Mouse (Mus musculus) myocyte (in vitro differentiated cells): ENCODE measurements around the gene Mtln. TPM values are rescaled to one million over a fixed set of nuclear protein-coding genes. Genes with fewer than 3 reads are reported as not detected.

Source experiments
- H3K27me3 ChIP-seq: one replicate; pipeline ENCODE4 v1.6.1; 2011; ENCODE audit not compliant: control insufficient read depth, insufficient read depth, insufficient read length
- H3K36me3 ChIP-seq: one replicate; pipeline ENCODE4 v1.6.1; 2011; ENCODE audit not compliant: control insufficient read depth, insufficient read depth
- H3K4me2 ChIP-seq: one replicate; pipeline ENCODE4 v1.6.1; 2011; ENCODE audit warnings: low read depth, control low read depth
- H3K4me3 ChIP-seq: one replicate; pipeline ENCODE4 v1.5.1; 2011; ENCODE audit warnings: mild to moderate bottlenecking, control low read depth, moderate library complexity
- H3K79me2 ChIP-seq: one replicate; pipeline ENCODE4 v1.6.1; 2011; ENCODE audit not compliant: control insufficient read depth, insufficient read depth
- H3ac ChIP-seq: one replicate; pipeline ENCODE4 v1.6.1; 2011; ENCODE audit not compliant: control insufficient read depth, insufficient read length
- CEBPB ChIP-seq: IDR thresholded peaks from 2 replicates; pipeline ENCODE4 v1.6.1; 2011; ENCODE audit warnings: mild to moderate bottlenecking, moderate library complexity; ENCODE audit not compliant: poor library complexity, insufficient read depth, severe bottlenecking
- E2F4 ChIP-seq: IDR thresholded peaks from one replicate; pipeline ENCODE4 v1.6.1; 2011; ENCODE audit warnings: mild to moderate bottlenecking, control low read depth, moderate library complexity; ENCODE audit not compliant: insufficient read depth
- MAX ChIP-seq: IDR thresholded peaks from one replicate; pipeline ENCODE4 v1.6.1; 2011; ENCODE audit warnings: low read depth, mild to moderate bottlenecking, control low read depth
- MYOD1 ChIP-seq, 3 experiments: IDR thresholded peaks; one replicate each; pipeline ENCODE4 v1.6.1; 2011; ENCODE audit warnings: control low read depth in 2 of 3, low read depth in 2 of 3, mild to moderate bottlenecking in 2 of 3, moderate library complexity in 1 of 3; ENCODE audit not compliant: insufficient read length in 2 of 3, control insufficient read depth in 1 of 3
- MYOG ChIP-seq, 3 experiments: IDR thresholded peaks; one replicate each; pipeline ENCODE4 v1.6.1; 2011; ENCODE audit warnings: control low read depth in 2 of 3, low read depth in 2 of 3, mild to moderate bottlenecking in 2 of 3; ENCODE audit not compliant: insufficient read length in 2 of 3, control insufficient read depth in 1 of 3, insufficient read depth in 1 of 3
- POLR2A ChIP-seq: IDR thresholded peaks from one replicate; pipeline ENCODE4 v1.6.1; 2011; ENCODE audit warnings: low read depth, mild to moderate bottlenecking, control low read depth, moderate library complexity; ENCODE audit not compliant: insufficient read length
- POLR2AphosphoS2 ChIP-seq: IDR thresholded peaks from one replicate; pipeline ENCODE4 v1.6.1; 2011; ENCODE audit warnings: low read depth, control low read depth; ENCODE audit not compliant: insufficient read length
- REST ChIP-seq: IDR thresholded peaks from one replicate; pipeline ENCODE4 v1.6.1; 2011; ENCODE audit warnings: mild to moderate bottlenecking, control low read depth, moderate library complexity; ENCODE audit not compliant: insufficient read depth, insufficient read length
- SRF ChIP-seq: IDR thresholded peaks from one replicate; pipeline ENCODE4 v1.6.1; 2011; ENCODE audit warnings: low read depth; ENCODE audit not compliant: control insufficient read depth, insufficient read length
- TCF12 ChIP-seq: IDR thresholded peaks from one replicate; pipeline ENCODE4 v1.6.1; 2011; ENCODE audit warnings: mild to moderate bottlenecking, control low read depth; ENCODE audit not compliant: poor library complexity, insufficient read depth, severe bottlenecking
- TCF3 ChIP-seq: IDR thresholded peaks from one replicate; pipeline ENCODE4 v1.6.1; 2011; ENCODE audit warnings: low read depth, control low read depth; ENCODE audit not compliant: insufficient read length
- USF1 ChIP-seq: IDR thresholded peaks from one replicate; pipeline ENCODE4 v1.6.1; 2011; ENCODE audit warnings: low read depth, mild to moderate bottlenecking, control low read depth, moderate library complexity
- polyA plus RNA-seq: library from polyadenylated mRNA; unstranded; fragments of >200 nt; fragmentation: generic; extraction: Trizol; gene quantifications from one replicate; pipeline ENCODE4 v1.2.1, GENCODE M21; 2012; ENCODE audit warnings: missing spikeins

Gene Mtln
- polyA plus RNA-seq, 1 experiment = 67.6 TPM

GRCm38 (mm10) chr2:127774578-127774941 is 17.7 kb downstream of the Mtln start:
- TF ChIP-seq CEBPB (no peak), MYOG (IDR thresholded peaks at IDR 0.05; ENCODE audit: control insufficient read depth in 1 of 3, insufficient read depth in 1 of 3, insufficient read length in 2 of 3, low read depth in 2 of 3) (no peak), TCF12 (no peak), POLR2A (no peak), USF1 (no peak), SRF (no peak), POLR2AphosphoS2 (no peak), REST (no peak), MAX (no peak), TCF3 (no peak), MYOD1 (IDR thresholded peaks at IDR 0.05; ENCODE audit: control insufficient read depth in 1 of 3, insufficient read length in 2 of 3, low read depth in 2 of 3) (no peak), E2F4 (no peak)
- no peak overlapping the region for H3K4me2 ChIP-seq

GRCm38 (mm10) chr2:127773938-127774577 is 18.2 kb downstream of the Mtln start:
- Histone ChIP-seq H3K36me3 (peaks cover 18% of the 10 kb centered on the region), H3K4me2 (no peak overlapping the region)
- TF ChIP-seq SRF = no peak
- no peak for TF ChIP-seq E2F4
- TF ChIP-seq TCF12 = no peak
- TF ChIP-seq POLR2A = no peak
- no peak for TF ChIP-seq POLR2AphosphoS2
- TF ChIP-seq REST = no peak
- no peak for TF ChIP-seq MAX
- no peak for TF ChIP-seq CEBPB
- no peak for TF ChIP-seq TCF3
- TF ChIP-seq MYOG (IDR thresholded peaks at IDR 0.05; ENCODE audit: control insufficient read depth in 1 of 3, insufficient read depth in 1 of 3, insufficient read length in 2 of 3, low read depth in 2 of 3) = no peak
- no peak for TF ChIP-seq MYOD1 (IDR thresholded peaks at IDR 0.05; ENCODE audit: control insufficient read depth in 1 of 3, insufficient read length in 2 of 3, low read depth in 2 of 3)
- no peak for TF ChIP-seq USF1

More at GRCm38 (mm10) chr2:127774578-127774941, 17.7 kb downstream of the Mtln start:
- H3K36me3 ChIP-seq = peaks cover 18% of the 10 kb centered on the region
- no peak overlapping the region for H3K4me3 ChIP-seq
- H3K79me2 ChIP-seq = no peaks in the 10 kb centered on the region
- no peak overlapping the region for H3ac ChIP-seq
- H3K27me3 ChIP-seq = no peaks in the 10 kb centered on the region

GRCm38 (mm10) chr2:127761587-127761986 is 30.7 kb downstream of the Mtln start:
- peaks cover 25% of the 10 kb centered on the region for H3K36me3 ChIP-seq

More at GRCm38 (mm10) chr2:127773938-127774577, 18.2 kb downstream of the Mtln start:
- no peaks in the 10 kb centered on the region for H3K27me3 ChIP-seq
- no peaks in the 10 kb centered on the region for H3K79me2 ChIP-seq
- H3K4me3 ChIP-seq = no peak overlapping the region
- no peak overlapping the region for H3ac ChIP-seq

GRCm38 (mm10) chr2:127760429-127761000 is 31.8 kb downstream of the Mtln start:
- TF ChIP-seq E2F4 (no peak), USF1 (no peak), POLR2A (no peak), MAX (no peak), TCF12 (no peak), MYOG (IDR thresholded peaks at IDR 0.05; ENCODE audit: control insufficient read depth in 1 of 3, insufficient read depth in 1 of 3, insufficient read length in 2 of 3, low read depth in 2 of 3) (no peak), CEBPB (no peak), POLR2AphosphoS2 (no peak)
- no peak overlapping the region for H3K4me3 ChIP-seq
- H3ac ChIP-seq = no peak overlapping the region
- H3K79me2 ChIP-seq = no peaks in the 10 kb centered on the region
- H3K4me2 ChIP-seq = peak overlapping the region; percentile 35
- no peaks in the 10 kb centered on the region for H3K27me3 ChIP-seq
- H3K36me3 ChIP-seq = peaks cover 21% of the 10 kb centered on the region

More at GRCm38 (mm10) chr2:127761587-127761986, 30.7 kb downstream of the Mtln start:
- H3K4me3 ChIP-seq = no peak overlapping the region
- H3K4me2 ChIP-seq = no peak overlapping the region
- H3K27me3 ChIP-seq = no peaks in the 10 kb centered on the region
- H3K79me2 ChIP-seq = no peaks in the 10 kb centered on the region
- TF ChIP-seq TCF12 = no peak
- TF ChIP-seq TCF3 = no peak
- no peak for TF ChIP-seq POLR2A
- TF ChIP-seq MAX = no peak
- TF ChIP-seq USF1 = no peak
- no peak for TF ChIP-seq SRF
- no peak for TF ChIP-seq CEBPB
- TF ChIP-seq REST = no peak
- no peak for TF ChIP-seq POLR2AphosphoS2
- no peak for TF ChIP-seq MYOG (IDR thresholded peaks at IDR 0.05; ENCODE audit: control insufficient read depth in 1 of 3, insufficient read depth in 1 of 3, insufficient read length in 2 of 3, low read depth in 2 of 3)
- no peak for TF ChIP-seq MYOD1 (IDR thresholded peaks at IDR 0.05; ENCODE audit: control insufficient read depth in 1 of 3, insufficient read length in 2 of 3, low read depth in 2 of 3)
- no peak for TF ChIP-seq E2F4
- no peak overlapping the region for H3ac ChIP-seq

- no peak for TF ChIP-seq CEBPB
- TF ChIP-seq MYOG (IDR thresholded peaks at IDR 0.05; ENCODE audit: control insufficient read depth in 1 of 3, insufficient read depth in 1 of 3, insufficient read length in 2 of 3, low read depth in 2 of 3) = no peak
- TF ChIP-seq E2F4 = no peak
- no peak for TF ChIP-seq TCF3
- no peak for TF ChIP-seq MAX
- TF ChIP-seq SRF = no peak
- no peak for TF ChIP-seq POLR2A
- Histone ChIP-seq H3K4me2 (no peak overlapping the region), H3K27me3 (no peaks in the 10 kb centered on the region), H3K4me3 (no peak overlapping the region), H3K36me3 (peaks cover 16% of the 10 kb centered on the region), H3K79me2 (no peaks in the 10 kb centered on the region), H3ac (no peak overlapping the region)
These were observed 32.3 kb downstream of the Mtln start for GRCm38 (mm10) chr2:127760014-127760413.
